Mouse (Mus musculus) thymus, adult 2 months (tissue): ENCODE measurements at regions not wholly inside any gene's neighbourhood (a gene's known extent, or its start where the extent isn't known, plus 50 kb on each side); places are given as distances from the start of the nearest gene placed in this dataset.

Experiments
- CTCF ChIP-seq: fragments of 200-500 bp; IDR thresholded peaks from 2 replicates; pipeline ENCODE4 v1.5.1; 2012; ENCODE audit warnings: mild to moderate bottlenecking, control low read depth, low read length, moderate library complexity, borderline replicate concordance; ENCODE audit not compliant: control insufficient read depth, poor library complexity, insufficient read depth; ENCODE audit errors: extremely low read depth
- POLR2A ChIP-seq: fragments of 200-500 bp; IDR thresholded peaks from 2 replicates; pipeline ENCODE4 v1.6.1; 2012; ENCODE audit warnings: mild to moderate bottlenecking, low read length, control low read depth, moderate library complexity; ENCODE audit not compliant: control insufficient read depth, poor library complexity, insufficient read depth; ENCODE audit errors: extremely low read depth

GRCm38 (mm10) chr5:119139816-119140215, 530.7 kb upstream of the Tbx3 start:
- TF ChIP-seq CTCF = no peak
- TF ChIP-seq POLR2A = no peak
